Mouse (Mus musculus) brain, adult 2 months (tissue): Measurements from ENCODE around the gene Fancc.
"Not testable (repeated sequence)": the region's sequence is repeated elsewhere in the genome, so short reads cannot be mapped to it uniquely, and the experiment has no call there.

Experiments used
- DNase-seq: peaks from one replicate; pipeline ENCODE4 v3.0.0; 2011; ENCODE audit warnings: low read depth, low spot score

Gene Fancc

GRCm38 (mm10) chr13:63317681-63318104 is 179.4 kb downstream of the Fancc start:
- peak; percentile 90 for DNase-seq

- no peak for DNase-seq
Measured at GRCm38 (mm10) chr13:63316407-63316806, 180.7 kb downstream of the Fancc start.

GRCm38 (mm10) chr13:63315777-63316176 is 181.3 kb downstream of the Fancc start:
- DNase-seq = no peak

- not testable (repeated sequence) for DNase-seq
Measured at GRCm38 (mm10) chr13:63315111-63315510, 182.0 kb downstream of the Fancc start.

- no peak for DNase-seq
Measured at GRCm38 (mm10) chr13:63314608-63314920, 182.5 kb downstream of the Fancc start.

GRCm38 (mm10) chr13:63313748-63314607 is 183.1 kb downstream of the Fancc start:
- DNase-seq = no peak

- no peak for DNase-seq
Measured at GRCm38 (mm10) chr13:63313247-63313646, 183.8 kb downstream of the Fancc start.

GRCm38 (mm10) chr13:63311156-63311555 is 185.9 kb downstream of the Fancc start:
- DNase-seq = no peak

- no peak for DNase-seq
Measured at GRCm38 (mm10) chr13:63309563-63309962, 187.5 kb downstream of the Fancc start.

- peak; percentile 98 for DNase-seq
Measured at GRCm38 (mm10) chr13:63306768-63307167, 190.3 kb downstream of the Fancc start.

GRCm38 (mm10) chr13:63305160-63306011 is 191.7 kb downstream of the Fancc start:
- peak; percentile 89 for DNase-seq

GRCm38 (mm10) chr13:63304799-63305159 is 192.3 kb downstream of the Fancc start:
- peak; percentile 49 for DNase-seq

- no peak for DNase-seq
Measured at GRCm38 (mm10) chr13:63304124-63304792, 192.8 kb downstream of the Fancc start.

GRCm38 (mm10) chr13:63302381-63302780 is 194.7 kb downstream of the Fancc start:
- peak; percentile 79 for DNase-seq

- peak; percentile 78 for DNase-seq
Measured at GRCm38 (mm10) chr13:63301764-63302209, 195.3 kb downstream of the Fancc start.

- no peak for DNase-seq
Measured at GRCm38 (mm10) chr13:63300929-63301328, 196.1 kb downstream of the Fancc start.

GRCm38 (mm10) chr13:63298931-63299330 is 198.1 kb downstream of the Fancc start:
- no peak for DNase-seq

- DNase-seq = peak; percentile 62
Measured at GRCm38 (mm10) chr13:63297933-63298332, 199.1 kb downstream of the Fancc start.

- DNase-seq = no peak
Measured at GRCm38 (mm10) chr13:63297003-63297402, 200.1 kb downstream of the Fancc start.

GRCm38 (mm10) chr13:63296300-63296699 is 200.8 kb downstream of the Fancc start:
- DNase-seq = no peak

- peak; percentile 78 for DNase-seq
Measured at GRCm38 (mm10) chr13:63294359-63295193, 202.5 kb downstream of the Fancc start.
